Mouse (Mus musculus) neural tube, embryonic 11.5 days (tissue): ENCODE data around the gene Rpap3. TPM values are rescaled to one million over a fixed set of nuclear protein-coding genes. Genes with fewer than 3 reads are reported as not detected.

Source experiments
- ATAC-seq: fragments of 200-750 bp; cut with Nextera tagmentation; 2 replicates; pipeline ENCODE4 v1.8.0; 2017; ENCODE audit warnings: moderate number of reproducible peaks, mild to moderate bottlenecking, moderate TSS enrichment, moderate library complexity; ENCODE audit not compliant: insufficient read depth, low FRiP score, low TSS enrichment
- DNase-seq: peaks from one replicate; pipeline ENCODE4 v3.0.0-alpha.2; 2015; ENCODE audit warnings: low spot score
- H3K27ac ChIP-seq: fragments of 300-500 bp; sonication (generic); 2 replicates; pipeline ENCODE4 v1.5.1; 2014; ENCODE audit warnings: low read depth, mild to moderate bottlenecking, low read length
- H3K27me3 ChIP-seq: fragments of 300-500 bp; sonication (generic); 2 replicates; pipeline ENCODE4 v1.6.1; 2014; ENCODE audit warnings: mild to moderate bottlenecking, low read length, mixed read lengths; ENCODE audit not compliant: control insufficient read depth, insufficient read depth
- H3K36me3 ChIP-seq: fragments of 300-500 bp; sonication (generic); 2 replicates; pipeline ENCODE4 v1.6.1; 2014; ENCODE audit warnings: mild to moderate bottlenecking, low read length, moderate library complexity, mixed read lengths; ENCODE audit not compliant: control insufficient read depth, insufficient read depth
- H3K4me1 ChIP-seq: fragments of 300-500 bp; sonication (generic); 2 replicates; pipeline ENCODE4 v1.6.1; 2014; ENCODE audit warnings: low read length, mixed read lengths; ENCODE audit not compliant: control insufficient read depth, insufficient read depth
- H3K4me2 ChIP-seq: fragments of 300-500 bp; sonication (generic); 2 replicates; pipeline ENCODE4 v1.6.1; 2014; ENCODE audit warnings: low read depth, mild to moderate bottlenecking, moderate library complexity
- H3K4me3 ChIP-seq: fragments of 300-500 bp; sonication (generic); 2 replicates; pipeline ENCODE4 v1.5.1; 2014; ENCODE audit warnings: low read depth, low read length
- H3K9ac ChIP-seq: fragments of 300-500 bp; sonication (generic); 2 replicates; pipeline ENCODE4 v1.6.1; 2014; ENCODE audit warnings: mild to moderate bottlenecking, low read length
- H3K9me3 ChIP-seq: fragments of 300-500 bp; sonication (generic); 2 replicates; pipeline ENCODE4 v1.6.1; 2016; ENCODE audit warnings: low read length; ENCODE audit not compliant: control insufficient read depth
- WGBS: fragments of 180-500 bp; shearing (Covaris S2); extraction: QIAGEN DNeasy Blood & Tissue Kit; methylation state at CpG from one replicate; pipeline ENCODE4 v1.1.7; 2014; 5-methylcytosine and 5-hydroxymethylcytosine counted together
- polyA plus RNA-seq: library from polyadenylated mRNA; unstranded; fragments of >200 nt; fragmentation: Nextera tagmentation; extraction: Ambion mirVana; gene quantifications from 2 replicates; pipeline ENCODE4 v1.2.1, GENCODE M21; 2014

Rpap3 gene
- polyA plus RNA-seq, 1 experiment from 2014 or later = 43.6 TPM

GRCm38 (mm10) chr15:97693411-97693810, 12.2 kb downstream of the Rpap3 start:
- Histone ChIP-seq H3K9me3 (no peaks in the 10 kb centered on the region), H3K4me2 (no peak overlapping the region), H3K4me1 (no peaks in the 10 kb centered on the region), H3K27me3 (no peaks in the 10 kb centered on the region), H3K36me3 (peaks cover 3% of the 10 kb centered on the region), H3K4me3 (no peak overlapping the region), H3K27ac (no peak overlapping the region), H3K9ac (no peak overlapping the region)
- 93% methylated on average over 5 of the region's 5 CpGs for WGBS
- ATAC-seq (no peak), DNase-seq (no peak)

DNA sequence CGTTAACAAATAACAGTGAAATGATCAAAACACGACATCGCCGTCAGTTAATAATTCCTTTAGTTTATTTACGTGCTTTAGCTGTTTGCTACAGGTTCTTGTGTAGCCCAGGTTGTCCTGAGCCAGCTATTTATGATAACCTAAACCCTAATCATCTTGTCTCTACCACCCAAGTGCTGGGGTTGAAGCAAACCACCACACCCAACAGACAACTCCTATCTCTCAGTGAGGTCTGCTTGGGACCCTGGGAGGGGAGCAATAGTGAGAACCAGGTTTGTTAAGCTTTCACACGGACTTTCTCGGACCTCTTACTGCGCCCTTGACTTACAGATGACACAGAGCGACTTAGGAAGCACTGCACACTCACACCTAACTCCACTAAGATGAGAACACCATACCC, 21.5 kb downstream of the Rpap3 start:
- 93% methylated on average over 9 of the region's 9 CpGs for WGBS

GRCm38 (mm10) chr15:97682053-97682452, 23.6 kb downstream of the Rpap3 start:
- no peak overlapping the region for H3K9ac ChIP-seq
- DNase-seq (no peak), ATAC-seq (no peak)
- H3K9me3 ChIP-seq = no peaks in the 10 kb centered on the region
- no peaks in the 10 kb centered on the region for H3K4me1 ChIP-seq
- WGBS = 91% methylated on average over 8 of the region's 8 CpGs
- no peaks in the 10 kb centered on the region for H3K27me3 ChIP-seq
- no peak overlapping the region for H3K27ac ChIP-seq
- no peak overlapping the region for H3K4me2 ChIP-seq
- H3K4me3 ChIP-seq = no peak overlapping the region
- H3K36me3 ChIP-seq = peaks cover 26% of the 10 kb centered on the region

More for the DNA sequence above, 21.5 kb downstream of the Rpap3 start:
- DNase-seq = no peak
- Histone ChIP-seq H3K4me2 (no peak overlapping the region), H3K4me1 (no peaks in the 10 kb centered on the region), H3K36me3 (peaks cover 18% of the 10 kb centered on the region), H3K9me3 (no peaks in the 10 kb centered on the region), H3K27me3 (no peaks in the 10 kb centered on the region), H3K9ac (no peak overlapping the region), H3K4me3 (no peak overlapping the region), H3K27ac (no peak overlapping the region)
- no peak for ATAC-seq

DNA sequence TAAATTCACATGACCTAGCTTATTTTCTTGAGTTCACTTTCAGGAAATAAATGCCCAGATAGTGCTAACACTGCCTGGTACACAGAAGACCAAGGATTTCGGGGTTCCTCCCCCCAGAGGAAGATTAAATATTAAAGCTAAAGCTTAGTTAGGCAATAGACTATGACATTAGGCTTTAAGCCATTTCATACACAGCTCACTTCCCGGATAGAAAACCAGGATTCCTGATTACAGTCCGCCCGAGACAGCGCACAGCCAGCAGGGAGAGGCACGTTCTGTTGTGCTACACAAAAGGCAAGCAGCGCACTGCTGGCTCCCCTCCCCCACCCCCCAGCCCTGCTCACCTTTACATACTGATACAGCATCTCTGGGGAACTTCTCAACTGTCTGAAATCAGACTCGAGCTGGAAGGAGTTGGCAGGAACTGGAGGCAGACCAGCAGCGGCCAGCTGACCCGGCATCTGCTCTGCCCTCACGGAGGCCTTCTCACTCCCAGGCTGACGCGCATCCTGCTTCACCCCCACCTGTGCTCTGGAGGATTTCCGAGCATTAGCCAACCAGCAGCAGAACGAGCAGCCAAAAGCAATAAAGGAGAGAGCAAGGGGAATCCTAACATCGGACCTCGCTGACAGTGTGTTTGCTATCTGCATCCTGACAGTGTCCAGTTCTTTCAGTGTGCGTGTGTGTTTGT, 25.5 kb downstream of the Rpap3 start:
- no peaks in the 10 kb centered on the region for H3K9me3 ChIP-seq
- DNase-seq (no peak), ATAC-seq (no peak)
- no peak overlapping the region for H3K4me2 ChIP-seq
- no peak overlapping the region for H3K9ac ChIP-seq
- H3K36me3 ChIP-seq = peaks cover 18% of the 10 kb centered on the region
- no peaks in the 10 kb centered on the region for H3K27me3 ChIP-seq
- H3K4me1 ChIP-seq = no peaks in the 10 kb centered on the region
- no peak overlapping the region for H3K27ac ChIP-seq
- no peak overlapping the region for H3K4me3 ChIP-seq
- 88% methylated on average over 18 of the region's 18 CpGs for WGBS

GRCm38 (mm10) chr15:97677341-97677740, 28.3 kb downstream of the Rpap3 start:
- H3K4me2 ChIP-seq = no peak overlapping the region
- no peaks in the 10 kb centered on the region for H3K4me1 ChIP-seq
- no peaks in the 10 kb centered on the region for H3K9me3 ChIP-seq
- DNase-seq (no peak), ATAC-seq (no peak)
- WGBS = 93% methylated on average over 3 of the region's 3 CpGs
- H3K9ac ChIP-seq = no peak overlapping the region
- H3K27ac ChIP-seq = no peak overlapping the region
- peaks cover 19% of the 10 kb centered on the region for H3K36me3 ChIP-seq
- H3K27me3 ChIP-seq = no peaks in the 10 kb centered on the region
- H3K4me3 ChIP-seq = no peak overlapping the region

- Histone ChIP-seq H3K4me1 (no peaks in the 10 kb centered on the region), H3K27me3 (no peaks in the 10 kb centered on the region), H3K4me2 (no peak overlapping the region), H3K9me3 (no peaks in the 10 kb centered on the region), H3K4me3 (no peak overlapping the region), H3K36me3 (peaks cover 19% of the 10 kb centered on the region), H3K27ac (no peak overlapping the region), H3K9ac (no peak overlapping the region)
- 95% methylated on average over 13 of the region's 13 CpGs for whole genome bisulfite sequencing
- DNase-seq (no peak), ATAC-seq (no peak)
Measured at GRCm38 (mm10) chr15:97675927-97676326, 29.7 kb downstream of the Rpap3 start.

- no peaks in the 10 kb centered on the region for H3K4me1 ChIP-seq
- H3K27ac ChIP-seq = no peak overlapping the region
- 95% methylated on average over 4 of the region's 4 CpGs for WGBS
- H3K36me3 ChIP-seq = peaks cover 19% of the 10 kb centered on the region
- no peak overlapping the region for H3K9ac ChIP-seq
- H3K9me3 ChIP-seq = no peaks in the 10 kb centered on the region
- H3K27me3 ChIP-seq = no peaks in the 10 kb centered on the region
- ATAC-seq (no peak), DNase-seq (no peak)
- no peak overlapping the region for H3K4me3 ChIP-seq
- no peak overlapping the region for H3K4me2 ChIP-seq
Measured at GRCm38 (mm10) chr15:97674423-97674822, 31.2 kb downstream of the Rpap3 start.

GRCm38 (mm10) chr15:97673256-97674000, 32.2 kb downstream of the Rpap3 start:
- no peaks in the 10 kb centered on the region for H3K4me1 ChIP-seq
- WGBS = 90% methylated on average over 7 of the region's 7 CpGs
- no peak for DNase-seq
- no peak overlapping the region for H3K4me2 ChIP-seq
- no peak overlapping the region for H3K9ac ChIP-seq
- H3K4me3 ChIP-seq = no peak overlapping the region
- H3K27me3 ChIP-seq = no peaks in the 10 kb centered on the region
- H3K27ac ChIP-seq = no peak overlapping the region
- no peak for ATAC-seq
- H3K36me3 ChIP-seq = peaks cover 19% of the 10 kb centered on the region
- no peaks in the 10 kb centered on the region for H3K9me3 ChIP-seq
